Mouse (Mus musculus): Measurements from ENCODE around the gene St6galnac3. TPM values are rescaled to one million over a fixed set of nuclear protein-coding genes. Genes with fewer than 3 reads are reported as not detected.

Gene St6galnac3
- polyA plus RNA-seq, 1 experiment from 2014 or later: 38.4 TPM

- no peak for DNase-seq (ENCODE audit: low spot score)
- Histone ChIP-seq H3K36me3 (no peaks in the 10 kb centered on the region), H3K4me3 (no peak overlapping the region), H3K9me3 (no peaks in the 10 kb centered on the region), H3K27ac (no peak overlapping the region), H3K27me3 (ENCODE audit: insufficient read depth, poor library complexity, severe bottlenecking) (no peaks in the 10 kb centered on the region), H3K4me1 (0 out of 2 replicates have a peak, but pooled peaks cover 3% of the 10 kb centered on the region)
- WGBS: 90% methylated on average over 9 of the region's 9 CpGs
These were observed 376.0 kb downstream of the St6galnac3 start for GRCm38 (mm10) chr3:153348797-153349465.

- Histone ChIP-seq H3K4me1 (0 out of 2 replicates have a peak, but pooled peaks cover 5% of the 10 kb centered on the region), H3K27ac (no peak overlapping the region), H3K9me3 (no peaks in the 10 kb centered on the region), H3K27me3 (ENCODE audit: insufficient read depth, poor library complexity, severe bottlenecking) (no peaks in the 10 kb centered on the region), H3K36me3 (no peaks in the 10 kb centered on the region), H3K4me3 (no peak overlapping the region)
- WGBS: 91% methylated on average over 5 of the region's 5 CpGs
- no peak for DNase-seq (ENCODE audit: low spot score)
These were observed 380.0 kb downstream of the St6galnac3 start for GRCm38 (mm10) chr3:153344979-153345378.

GRCm38 (mm10) chr3:153339940-153340339 is 385.0 kb downstream of the St6galnac3 start:
- 66% methylated on average over 2 of the region's 2 CpGs for WGBS
- no peak for DNase-seq (ENCODE audit: low spot score)
- Histone ChIP-seq H3K27ac (no peak overlapping the region), H3K4me3 (no peak overlapping the region), H3K4me1 (peaks cover 7% of the 10 kb centered on the region; the same call in 1 of the 2 replicates), H3K27me3 (ENCODE audit: insufficient read depth, poor library complexity, severe bottlenecking) (no peaks in the 10 kb centered on the region), H3K9me3 (no peaks in the 10 kb centered on the region), H3K36me3 (no peaks in the 10 kb centered on the region)

- peaks cover 7% of the 10 kb centered on the region; the same call in 1 of the 2 replicates for H3K4me1 ChIP-seq
- H3K27ac ChIP-seq: no peak overlapping the region
- no peaks in the 10 kb centered on the region for H3K9me3 ChIP-seq
- no peak for DNase-seq (ENCODE audit: low spot score)
- no peak overlapping the region for H3K4me3 ChIP-seq
- WGBS: 77% methylated on average over 12 of the region's 12 CpGs
- no peaks in the 10 kb centered on the region for H3K36me3 ChIP-seq
- H3K27me3 ChIP-seq (ENCODE audit: insufficient read depth, poor library complexity, severe bottlenecking): no peaks in the 10 kb centered on the region
These were observed 385.9 kb downstream of the St6galnac3 start for GRCm38 (mm10) chr3:153339091-153339490.

GRCm38 (mm10) chr3:153337779-153338178 is 387.2 kb downstream of the St6galnac3 start:
- 56% methylated on average over 3 of the region's 3 CpGs for WGBS

GRCm38 (mm10) chr3:153337221-153337620 is 387.8 kb downstream of the St6galnac3 start:
- no peak for DNase-seq (ENCODE audit: low spot score)
- H3K9me3 ChIP-seq: no peaks in the 10 kb centered on the region
- 85% methylated on average over 2 of the region's 2 CpGs for WGBS

More at GRCm38 (mm10) chr3:153337779-153338178, 387.2 kb downstream of the St6galnac3 start:
- no peaks in the 10 kb centered on the region for H3K9me3 ChIP-seq
- no peaks in the 10 kb centered on the region for H3K36me3 ChIP-seq
- H3K4me3 ChIP-seq: no peak overlapping the region
- DNase-seq (ENCODE audit: low spot score): no peak
- no peaks in the 10 kb centered on the region for H3K27me3 ChIP-seq (ENCODE audit: insufficient read depth, poor library complexity, severe bottlenecking)
- peaks cover 7% of the 10 kb centered on the region; the same call in 1 of the 2 replicates for H3K4me1 ChIP-seq
- H3K27ac ChIP-seq: no peak overlapping the region

GRCm38 (mm10) chr3:153334152-153334825 is 390.7 kb downstream of the St6galnac3 start:
- peak; percentile 5 for DNase-seq (ENCODE audit: low spot score)

More at GRCm38 (mm10) chr3:153337221-153337620, 387.8 kb downstream of the St6galnac3 start:
- peaks cover 7% of the 10 kb centered on the region; the same call in 1 of the 2 replicates for H3K4me1 ChIP-seq
- H3K27ac ChIP-seq: no peak overlapping the region
- H3K27me3 ChIP-seq (ENCODE audit: insufficient read depth, poor library complexity, severe bottlenecking): no peaks in the 10 kb centered on the region
- H3K4me3 ChIP-seq: no peak overlapping the region
- no peaks in the 10 kb centered on the region for H3K36me3 ChIP-seq

GRCm38 (mm10) chr3:153324307-153324706 is 400.7 kb downstream of the St6galnac3 start:
- Histone ChIP-seq H3K9me3 (no peaks in the 10 kb centered on the region), H3K27ac (no peak overlapping the region), H3K4me1 (no peaks in the 10 kb centered on the region; the same call in 1 of the 2 replicates), H3K27me3 (ENCODE audit: insufficient read depth, poor library complexity, severe bottlenecking) (no peaks in the 10 kb centered on the region), H3K36me3 (no peaks in the 10 kb centered on the region), H3K4me3 (no peak overlapping the region)
- WGBS: 65% methylated on average over 3 of the region's 3 CpGs
- no peak for DNase-seq (ENCODE audit: low spot score)

More at GRCm38 (mm10) chr3:153334152-153334825, 390.7 kb downstream of the St6galnac3 start:
- peaks cover 2% of the 10 kb centered on the region; the same call in 1 of the 2 replicates for H3K9me3 ChIP-seq
- 54% methylated on average over 5 of the region's 5 CpGs for WGBS
- no peak overlapping the region for H3K27ac ChIP-seq
- no peaks in the 10 kb centered on the region for H3K27me3 ChIP-seq (ENCODE audit: insufficient read depth, poor library complexity, severe bottlenecking)
- H3K36me3 ChIP-seq: no peaks in the 10 kb centered on the region
- peaks cover 5% of the 10 kb centered on the region; the same call in 1 of the 2 replicates for H3K4me1 ChIP-seq
- no peak overlapping the region for H3K4me3 ChIP-seq

- no peak overlapping the region for H3K4me3 ChIP-seq
- no peaks in the 10 kb centered on the region; the same call in 1 of the 2 replicates for H3K4me1 ChIP-seq
- 72% methylated on average over 8 of the region's 8 CpGs for WGBS
- H3K27ac ChIP-seq: no peak overlapping the region
- H3K27me3 ChIP-seq (ENCODE audit: insufficient read depth, poor library complexity, severe bottlenecking): no peaks in the 10 kb centered on the region
- no peaks in the 10 kb centered on the region for H3K9me3 ChIP-seq
- DNase-seq (ENCODE audit: low spot score): no peak
- no peaks in the 10 kb centered on the region for H3K36me3 ChIP-seq
These were observed 401.5 kb downstream of the St6galnac3 start for GRCm38 (mm10) chr3:153323446-153323845.

- Histone ChIP-seq H3K9me3 (no peaks in the 10 kb centered on the region), H3K36me3 (no peaks in the 10 kb centered on the region), H3K27ac (no peak overlapping the region), H3K4me1 (no peaks in the 10 kb centered on the region), H3K4me3 (no peak overlapping the region), H3K27me3 (ENCODE audit: insufficient read depth, poor library complexity, severe bottlenecking) (no peaks in the 10 kb centered on the region)
- no peak for DNase-seq (ENCODE audit: low spot score)
- 63% methylated on average over 9 of the region's 9 CpGs for WGBS
These were observed 411.4 kb downstream of the St6galnac3 start for GRCm38 (mm10) chr3:153313583-153313982.

- H3K4me3 ChIP-seq: no peak overlapping the region
- no peaks in the 10 kb centered on the region for H3K4me1 ChIP-seq
- no peaks in the 10 kb centered on the region for H3K27me3 ChIP-seq (ENCODE audit: insufficient read depth, poor library complexity, severe bottlenecking)
- no peaks in the 10 kb centered on the region for H3K36me3 ChIP-seq
- no peak overlapping the region for H3K27ac ChIP-seq
- 91% methylated on average over 9 of the region's 9 CpGs for whole genome bisulfite sequencing
- H3K9me3 ChIP-seq: no peaks in the 10 kb centered on the region
- no peak for DNase-seq (ENCODE audit: low spot score)
These were observed 411.8 kb downstream of the St6galnac3 start for GRCm38 (mm10) chr3:153313167-153313566.

- Histone ChIP-seq H3K4me3 (no peak overlapping the region), H3K36me3 (no peaks in the 10 kb centered on the region), H3K27ac (no peak overlapping the region), H3K9me3 (no peaks in the 10 kb centered on the region), H3K4me1 (no peaks in the 10 kb centered on the region), H3K27me3 (ENCODE audit: insufficient read depth, poor library complexity, severe bottlenecking) (no peaks in the 10 kb centered on the region)
- 88% methylated on average over 3 of the region's 3 CpGs for WGBS
- no peak for DNase-seq (ENCODE audit: low spot score)
These were observed 413.0 kb downstream of the St6galnac3 start for GRCm38 (mm10) chr3:153312006-153312405.

GRCm38 (mm10) chr3:153308379-153308778 is 416.6 kb downstream of the St6galnac3 start:
- no peaks in the 10 kb centered on the region for H3K36me3 ChIP-seq
- no peaks in the 10 kb centered on the region for H3K27me3 ChIP-seq (ENCODE audit: insufficient read depth, poor library complexity, severe bottlenecking)
- WGBS: 78% methylated on average over 4 of the region's 4 CpGs
- H3K4me3 ChIP-seq: no peak overlapping the region
- no peak for DNase-seq (ENCODE audit: low spot score)
- H3K27ac ChIP-seq: no peak overlapping the region
- no peaks in the 10 kb centered on the region for H3K4me1 ChIP-seq
- no peaks in the 10 kb centered on the region for H3K9me3 ChIP-seq

All from heart, embryonic 10.5 days (tissue).